Mouse (Mus musculus) granulocyte monocyte progenitor cell, adult 5-6 weeks (primary cell): Measurements from ENCODE around the gene Stap1. TPM values are rescaled to one million over a fixed set of nuclear protein-coding genes. Genes with fewer than 3 reads are reported as not detected.

ENCODE experiments used
- ATAC-seq: replicated peaks from 2 replicates; pipeline ENCODE4 v1.8.0; 2016; ENCODE audit warnings: mild to moderate bottlenecking, moderate TSS enrichment, inconsistent platforms; ENCODE audit not compliant: poor library complexity, severe bottlenecking
- total RNA-seq, 2 experiments: library from RNA; stranded (forward) in 1 of 2; stranded (reverse) in 1 of 2; fragments of 200-712, 200-1000 nt in 1 of 2; fragments of >200 nt in 1 of 2; fragmentation: Nextera tagmentation in 1 of 2; gene quantifications; 2 replicates each; pipeline ENCODE4 v1.2.3; 2014 to 2017

Gene Stap1
- 23.6 and 25.4 TPM in 2 replicates for total RNA-seq (2014; fragmentation: Nextera tagmentation)
- total RNA-seq (2017), result 43.1 and 63.2 TPM in 2 replicates

DNA sequence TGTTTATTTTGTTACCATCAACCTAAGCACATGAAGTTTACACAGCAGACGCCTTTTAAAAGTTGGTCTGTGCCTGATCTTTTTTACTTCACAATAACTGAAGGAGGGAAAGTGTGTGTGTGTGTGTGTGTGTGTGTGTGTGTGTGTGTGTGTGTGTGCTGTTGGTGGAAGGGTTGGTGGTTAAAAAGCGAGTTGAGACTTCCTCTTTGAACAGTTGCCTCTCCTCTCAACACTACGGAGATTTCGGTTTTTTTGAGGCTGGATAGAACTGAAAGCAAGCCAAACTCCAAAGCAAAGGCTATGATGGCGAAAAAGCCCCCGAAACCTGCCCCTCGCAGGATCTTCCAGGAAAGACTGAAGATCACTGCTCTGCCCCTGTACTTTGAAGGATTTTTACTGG, at the start of gene Stap1:
Stap1 (plus strand) TSS at position 209 of the 400 bp plus-strand sequence.
- peak; percentile 57 for ATAC-seq

DNA sequence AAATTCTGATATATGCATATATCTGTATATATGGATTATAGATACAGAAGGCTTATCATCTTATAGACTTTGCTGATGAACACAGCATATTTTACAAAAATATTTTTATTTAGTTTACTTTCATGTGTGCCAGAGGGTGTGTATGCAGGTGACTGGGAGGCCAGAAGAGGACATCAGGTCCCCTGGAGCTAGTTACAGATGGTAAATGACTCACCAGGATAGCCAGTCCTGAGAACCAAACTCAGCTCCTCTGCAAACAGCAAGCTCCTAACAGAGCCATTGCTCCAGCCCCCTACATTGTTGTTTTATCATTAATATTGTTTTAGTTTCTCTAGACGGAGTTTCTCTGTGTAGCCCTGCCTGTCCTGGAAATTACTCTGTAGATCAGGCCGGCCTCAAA, 41.7 kb upstream of the Stap1 start:
- ATAC-seq, result no peak

DNA sequence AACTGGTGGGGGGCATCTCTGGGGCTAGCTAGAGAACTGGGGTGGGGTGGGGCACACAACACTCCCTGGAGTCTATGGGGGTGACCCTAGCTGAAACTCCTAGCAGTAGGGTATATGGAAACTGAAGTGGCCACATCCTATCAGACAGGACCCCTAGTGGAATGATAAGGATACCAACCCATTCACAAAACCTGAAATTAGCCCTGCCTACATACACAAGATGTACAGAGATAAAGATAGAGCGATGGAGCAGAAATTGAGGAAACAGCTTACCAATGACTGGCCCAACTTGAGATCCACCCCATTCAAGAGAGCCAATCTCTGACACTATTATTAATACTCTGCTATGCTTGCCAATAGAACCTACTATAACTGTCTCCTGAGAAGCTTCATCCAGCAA, 8.0 kb upstream of the Stap1 start:
- no peak for ATAC-seq

DNA sequence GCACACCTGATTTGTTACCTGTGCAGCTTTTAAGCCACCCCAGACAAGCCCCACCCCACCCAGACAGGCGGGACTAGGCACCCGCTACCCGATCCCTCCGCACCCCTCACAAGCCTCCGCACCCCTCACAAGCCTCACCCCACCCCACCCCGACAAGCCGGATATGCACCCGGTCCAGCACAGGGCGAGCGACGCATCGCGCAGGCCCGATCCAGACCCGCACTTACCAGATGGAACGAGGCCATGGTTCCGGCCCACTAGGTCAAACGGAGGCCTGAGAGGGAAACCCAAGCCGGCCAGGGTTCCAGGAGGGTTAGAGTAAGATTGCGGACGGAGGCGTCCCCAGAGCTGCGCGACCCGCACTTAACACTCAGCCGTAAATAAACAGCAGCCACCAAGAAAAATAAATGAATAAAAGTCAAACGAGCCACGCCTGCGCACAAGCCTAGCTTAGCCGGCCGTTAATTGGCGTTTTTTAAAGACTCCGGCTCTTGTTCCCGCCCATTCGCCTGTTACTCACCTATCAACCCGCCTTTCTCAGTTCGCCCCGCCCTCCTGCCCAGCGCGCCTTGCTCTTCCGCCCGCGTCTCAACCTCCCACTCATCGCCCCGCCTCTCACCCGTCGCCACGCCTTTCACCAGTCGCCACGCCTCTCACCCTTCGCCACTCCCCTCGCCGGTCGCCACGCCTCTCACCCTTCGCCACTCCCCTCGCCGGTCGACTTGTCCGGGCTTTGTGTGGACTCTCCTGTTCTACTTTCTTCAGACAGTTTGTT, 6.3 kb upstream of the Stap1 start, which contains the start of gene Cenpc1:
Cenpc1 (minus strand) TSS at position 483 of the 775 bp plus-strand sequence.
- ATAC-seq, result peak; percentile 82

DNA sequence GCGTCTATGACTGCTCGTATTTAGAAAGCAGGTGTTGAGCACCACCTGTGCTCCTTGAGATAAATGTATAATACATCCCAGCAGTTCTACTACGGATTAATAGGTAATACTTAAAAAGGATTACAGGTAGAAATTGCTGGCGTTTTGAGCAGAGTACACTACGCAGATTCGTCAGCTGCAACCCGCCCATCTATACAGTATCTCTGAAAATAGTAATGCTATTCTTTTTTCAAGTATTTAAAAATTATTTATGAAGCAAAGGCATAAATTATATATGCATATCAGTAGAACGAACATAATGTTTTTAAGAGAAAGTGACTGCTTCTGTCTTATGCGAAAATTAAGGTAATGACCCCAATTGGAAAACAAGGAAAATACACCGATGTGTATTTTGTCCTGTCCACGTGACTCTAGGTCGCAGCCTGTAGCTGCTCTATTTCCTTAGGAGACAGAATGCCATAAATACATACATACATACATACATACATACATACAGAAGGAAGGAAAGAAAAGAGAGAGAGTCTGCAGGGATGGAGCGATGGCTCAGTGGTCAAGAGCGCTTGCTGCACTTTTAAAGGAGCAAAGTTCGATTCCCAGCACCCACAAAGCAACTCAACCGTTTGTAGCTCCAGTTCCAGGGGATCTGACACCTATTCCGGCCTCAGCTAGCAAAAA, 5.5 kb upstream of the Stap1 start:
- ATAC-seq, result 0 out of 2 replicates have a peak, but pooled peaks have one; percentile 1

DNA sequence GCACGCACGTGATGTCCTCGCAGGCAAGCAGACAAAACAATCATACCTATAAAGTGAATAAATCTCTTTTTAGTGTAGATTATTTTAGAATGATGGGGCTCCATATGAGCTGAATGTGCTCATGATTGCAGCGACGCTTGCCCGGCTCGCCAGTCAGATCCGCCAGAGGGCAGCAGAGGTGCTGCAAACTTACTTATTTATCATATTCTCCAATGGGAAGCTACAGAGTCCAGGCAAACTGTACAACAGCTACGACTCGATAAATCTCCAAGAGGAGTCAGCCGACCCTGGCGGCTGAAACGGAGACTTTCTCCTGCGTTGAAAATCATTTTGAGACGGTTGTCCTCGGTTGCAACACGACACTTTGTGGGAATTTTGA, 5.0 kb upstream of the Stap1 start:
- ATAC-seq, result peak; percentile 56

DNA sequence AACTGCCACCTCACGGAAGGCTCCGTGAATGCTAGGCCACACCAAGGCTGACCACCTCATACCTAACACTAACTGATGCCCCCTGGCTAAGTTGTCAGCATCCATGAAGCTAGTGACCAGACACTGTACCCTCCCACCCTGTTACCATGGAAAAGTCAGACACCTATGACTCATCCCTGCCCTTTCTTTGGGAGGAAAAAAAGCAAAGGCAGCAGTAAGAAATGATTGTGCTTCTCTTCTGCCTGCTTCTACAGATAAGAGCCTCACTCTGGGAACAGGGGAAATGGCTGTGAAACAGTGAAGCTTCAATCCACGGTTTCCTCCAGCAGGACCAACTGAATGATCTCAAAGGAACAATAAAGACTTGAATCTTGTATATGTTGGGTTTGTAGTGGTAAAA, 3.1 kb upstream of the Stap1 start:
- peak; percentile 23 for ATAC-seq

DNA sequence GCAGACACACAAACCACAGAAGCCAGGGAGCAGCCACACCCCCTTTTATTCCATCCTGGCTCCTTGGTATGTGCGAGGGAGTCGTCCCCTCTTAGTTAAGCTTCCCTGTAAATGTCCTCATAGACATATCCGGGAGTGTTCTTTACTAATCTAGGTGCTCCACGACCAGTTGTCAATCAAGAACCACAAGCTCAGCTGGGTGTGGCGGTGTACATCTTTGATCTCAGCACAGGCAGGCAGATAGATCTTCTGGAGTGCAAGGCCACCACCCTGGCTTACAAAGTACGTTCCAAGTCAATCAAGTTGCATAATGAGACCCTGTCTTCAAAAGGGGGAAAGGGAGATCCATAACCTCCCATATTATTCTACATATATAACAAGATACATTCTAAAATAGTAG, 2.4 kb upstream of the Stap1 start:
- no peak for ATAC-seq

DNA sequence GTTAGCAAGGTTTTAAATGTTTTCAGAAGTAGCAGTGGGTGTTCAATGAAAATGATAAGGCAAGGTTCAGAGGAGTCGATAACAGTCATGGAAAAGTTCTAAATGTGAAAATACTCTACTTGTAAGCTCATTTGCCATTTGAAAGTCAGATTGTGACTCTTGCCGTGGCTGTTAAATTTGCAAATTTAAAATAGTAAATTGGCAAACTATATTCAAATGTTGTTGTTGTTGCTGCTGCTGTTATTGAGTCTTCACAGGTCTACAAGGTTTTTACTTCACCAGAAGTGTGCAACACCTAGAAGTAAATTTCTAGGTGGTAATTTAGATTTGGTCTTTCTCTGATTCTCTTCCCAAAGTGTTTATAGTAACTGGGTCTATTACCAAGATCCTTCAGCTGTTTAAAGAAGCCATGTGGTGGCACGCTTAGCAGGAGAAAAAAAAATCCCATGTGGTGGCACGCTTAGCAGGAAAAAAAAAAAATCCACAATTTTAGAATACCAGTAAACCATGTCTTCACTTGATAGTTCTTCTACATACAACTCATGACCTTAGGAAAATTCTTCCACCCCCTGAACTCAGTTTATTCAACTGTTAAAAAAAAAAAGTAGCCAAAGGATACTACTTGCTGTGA, 1.3 kb downstream of the Stap1 start:
- no peak for ATAC-seq

DNA sequence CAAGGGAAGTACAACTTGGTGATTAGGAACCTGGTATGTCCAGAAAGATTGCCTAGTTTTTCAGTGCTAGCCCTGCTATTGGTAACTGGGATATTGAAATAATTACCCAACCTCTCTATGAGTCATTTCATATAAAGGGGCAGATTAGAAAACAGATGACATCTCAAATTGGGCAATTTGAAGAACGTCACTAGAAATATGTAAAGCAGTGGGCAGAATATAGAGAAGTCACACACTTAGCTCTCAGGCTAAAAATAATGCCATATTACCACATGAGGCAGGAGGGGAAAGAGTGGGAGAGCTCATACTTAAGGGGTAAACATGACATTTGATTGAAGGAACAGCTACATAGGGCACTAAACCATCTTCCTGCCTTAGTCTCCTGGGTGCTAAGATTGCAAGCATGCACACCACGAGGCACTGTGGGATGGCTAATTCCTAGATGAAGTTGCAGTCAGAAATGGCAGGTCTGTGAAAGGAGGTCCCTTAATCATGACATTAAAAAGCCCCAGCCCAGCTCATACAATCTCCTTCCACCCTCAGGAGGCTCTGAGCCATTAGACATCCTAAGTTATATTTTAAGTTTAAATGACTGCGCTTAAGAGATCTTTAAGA, 7.3 kb downstream of the Stap1 start:
- ATAC-seq, result peak; percentile 95

DNA sequence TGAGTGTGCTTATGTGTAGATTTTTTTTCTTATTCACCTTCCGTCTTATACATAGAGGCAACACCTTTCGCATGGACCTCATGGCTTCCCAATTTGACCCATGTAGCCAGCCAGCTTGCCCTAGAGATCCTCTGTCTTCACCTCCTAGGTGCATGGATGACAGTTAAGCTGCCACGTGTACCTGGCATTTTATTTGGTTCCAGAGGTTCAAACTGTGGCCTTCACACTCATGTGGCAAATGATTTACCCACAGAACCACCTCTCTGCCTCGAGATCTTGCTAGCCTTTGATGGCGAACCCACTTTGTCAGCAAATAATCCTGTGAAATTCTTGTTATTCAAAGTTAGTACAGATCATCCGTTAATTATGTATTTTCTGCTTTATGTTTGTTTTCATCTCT, 12.4 kb downstream of the Stap1 start:
- ATAC-seq, result no peak

DNA sequence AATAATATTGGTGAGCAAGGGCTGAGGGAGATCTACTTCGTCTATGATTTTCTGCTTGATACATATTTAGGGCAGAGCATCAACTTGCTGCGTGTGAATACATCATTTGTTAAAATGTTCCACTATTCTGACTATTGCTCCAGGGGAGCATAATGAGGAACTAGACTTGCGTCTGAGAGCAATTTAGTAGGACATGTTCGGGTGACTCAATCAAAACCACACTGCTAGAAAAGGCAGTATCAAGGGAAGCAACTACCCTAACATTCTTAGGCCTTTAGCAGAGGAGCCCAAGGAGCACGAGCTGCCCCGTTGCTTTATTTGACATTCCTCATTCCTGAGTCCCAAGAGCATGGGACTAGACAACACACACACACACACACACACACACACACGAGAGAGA, 13.4 kb downstream of the Stap1 start:
- ATAC-seq, result peak; percentile 98

DNA sequence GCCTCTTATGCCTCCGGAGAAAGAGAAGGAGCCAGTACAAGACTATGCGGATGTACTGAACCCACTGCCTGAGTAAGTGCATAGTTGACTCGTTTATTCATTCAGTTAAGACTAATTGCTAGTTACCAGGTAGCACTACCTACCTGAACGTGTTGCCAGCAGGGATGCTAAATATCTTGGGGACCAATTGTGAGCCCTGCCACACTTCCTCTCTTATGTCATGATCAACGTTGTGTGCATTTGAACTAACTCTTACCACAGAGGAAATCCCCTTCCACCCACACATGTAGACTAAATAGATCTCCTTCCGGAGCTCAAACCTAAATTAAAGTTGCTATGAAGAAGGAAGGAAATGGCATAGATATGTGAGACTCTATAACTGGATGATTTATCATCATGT, 15.2 kb downstream of the Stap1 start:
- peak; percentile 80 for ATAC-seq

DNA sequence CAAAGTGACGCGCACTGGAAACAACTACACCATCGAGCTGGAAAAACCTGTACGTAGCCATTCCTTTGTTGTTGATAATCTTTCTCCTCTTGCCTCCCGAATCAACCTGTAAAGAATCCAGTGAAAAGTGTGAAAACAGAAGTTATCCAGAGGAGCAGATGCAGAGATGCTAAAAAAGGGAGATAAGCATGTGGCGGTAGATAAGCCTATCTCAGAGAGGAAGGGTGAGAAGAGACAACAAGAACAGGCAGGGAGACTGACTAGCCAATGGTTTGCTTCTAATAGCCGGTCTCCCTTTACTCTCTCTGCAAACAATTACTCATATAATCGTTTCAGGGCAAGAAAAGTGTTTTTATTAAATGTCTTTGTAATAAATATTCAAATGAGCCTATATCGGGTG, 23.2 kb downstream of the Stap1 start:
- ATAC-seq, result no peak

DNA sequence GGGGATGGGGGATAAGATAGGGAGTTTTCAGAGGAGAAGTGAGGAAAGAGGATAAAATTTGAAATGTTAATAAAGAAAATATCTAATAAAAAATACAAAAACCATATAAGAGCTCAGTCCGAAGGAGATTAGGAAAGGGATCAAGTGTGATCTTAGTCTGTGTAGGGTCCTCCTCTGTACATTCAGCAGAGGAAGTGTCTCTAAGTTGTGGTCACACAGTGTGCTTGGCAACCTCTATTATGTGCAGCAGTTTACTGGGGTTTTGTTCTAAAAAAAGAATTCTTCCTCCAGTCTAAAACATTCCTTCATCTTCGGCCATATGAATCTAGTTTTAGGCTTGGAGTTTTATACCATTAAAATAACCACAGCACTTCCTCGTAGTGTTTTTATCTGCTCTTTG, 27.4 kb downstream of the Stap1 start:
- peak; percentile 82 for ATAC-seq

DNA sequence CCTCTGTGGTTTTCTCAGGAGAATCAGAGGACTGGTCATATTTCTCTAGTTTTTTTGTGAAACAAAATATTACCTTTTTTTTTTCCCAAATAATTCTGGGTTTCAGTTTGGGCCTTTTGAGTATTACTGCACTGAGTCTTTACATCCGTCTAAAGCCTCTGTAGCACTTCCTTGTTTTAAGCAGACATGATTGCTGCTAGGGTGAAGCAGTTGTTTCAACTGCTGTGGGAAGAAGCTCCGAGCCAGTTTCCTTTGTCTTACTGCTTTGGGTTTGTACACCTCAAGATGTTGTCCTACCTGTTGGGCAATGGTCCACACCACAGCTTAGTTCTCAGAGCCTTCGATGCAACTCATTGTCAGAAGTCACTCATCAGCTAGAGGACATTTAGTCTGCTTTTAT, 29.1 kb downstream of the Stap1 start:
- peak; percentile 88 for ATAC-seq

DNA sequence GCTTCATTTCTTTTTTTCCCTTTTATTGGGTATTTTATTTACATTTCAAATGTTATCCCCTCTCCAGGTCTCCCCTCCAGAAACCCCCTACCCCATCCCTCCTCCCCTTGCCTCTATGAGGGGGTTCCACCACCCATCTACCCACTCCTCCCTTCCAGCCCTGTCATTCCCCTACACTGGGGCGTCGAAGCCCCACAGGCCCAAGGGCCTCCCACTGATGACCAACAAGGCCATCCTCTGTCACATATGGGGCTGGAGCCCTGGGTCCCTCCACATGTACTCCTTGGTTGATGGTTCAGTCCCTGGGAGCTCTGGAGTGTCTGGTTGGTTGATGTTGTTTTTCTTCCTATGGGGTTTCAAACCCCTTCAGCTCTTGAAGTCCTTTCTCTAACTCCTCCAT, 30.6 kb downstream of the Stap1 start:
- ATAC-seq, result no peak

DNA sequence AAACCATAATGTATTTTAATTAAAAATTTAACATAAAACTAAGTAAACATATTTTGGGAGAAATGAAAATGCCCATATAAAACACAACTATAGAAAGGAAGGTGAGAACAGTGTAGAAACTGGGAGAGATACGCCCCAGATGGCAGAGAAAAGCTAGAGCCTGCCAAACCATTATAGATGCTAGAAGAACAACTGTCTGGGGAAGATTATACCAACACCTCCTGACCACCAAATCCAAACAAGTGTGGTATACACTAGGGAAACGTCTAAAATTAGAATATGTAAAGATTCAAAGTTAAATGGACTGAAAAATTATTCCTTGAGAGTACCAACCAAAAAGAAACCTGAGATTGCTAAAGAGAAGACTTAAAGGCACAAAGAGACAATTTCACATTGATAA, 35.1 kb downstream of the Stap1 start:
- ATAC-seq, result no peak

DNA sequence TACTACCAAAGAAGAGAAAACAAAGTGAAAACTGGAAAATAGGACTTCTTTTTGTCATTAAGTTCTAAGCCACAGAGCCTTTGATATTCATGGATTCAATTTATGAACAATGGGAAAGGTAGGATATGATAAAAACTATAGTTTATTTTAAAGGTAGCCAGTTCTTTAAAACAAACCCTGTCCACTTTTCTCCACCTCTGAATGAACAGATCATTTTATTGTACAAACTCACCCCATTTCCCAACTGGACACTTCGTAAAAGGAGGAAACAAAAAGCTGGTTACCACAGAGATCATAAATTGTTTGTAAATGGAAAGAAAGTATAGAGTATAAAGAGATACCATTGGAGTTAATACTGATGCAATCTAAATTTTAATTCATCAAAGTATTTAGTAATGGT, 39.5 kb downstream of the Stap1 start:
- no peak for ATAC-seq

DNA sequence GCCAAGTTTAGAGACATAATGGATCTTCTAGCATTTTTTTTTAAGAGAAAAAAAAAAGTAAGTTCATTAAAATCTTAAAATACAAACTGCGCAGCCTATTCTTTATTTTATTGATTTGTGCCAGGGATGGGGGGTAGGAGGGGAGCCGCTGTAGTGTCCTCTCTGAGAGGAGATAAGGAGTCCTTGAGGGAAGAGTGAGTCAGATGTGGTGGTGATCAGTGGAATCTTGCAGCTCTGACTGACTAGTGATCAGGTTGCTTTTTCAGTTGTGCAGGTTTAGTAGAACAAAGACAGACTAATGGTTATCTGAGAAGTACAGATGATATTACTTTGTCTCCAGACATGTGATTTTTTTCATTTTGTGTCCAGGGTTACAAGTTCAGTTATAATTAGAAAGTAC, 41.5 kb downstream of the Stap1 start:
- ATAC-seq, result no peak

DNA sequence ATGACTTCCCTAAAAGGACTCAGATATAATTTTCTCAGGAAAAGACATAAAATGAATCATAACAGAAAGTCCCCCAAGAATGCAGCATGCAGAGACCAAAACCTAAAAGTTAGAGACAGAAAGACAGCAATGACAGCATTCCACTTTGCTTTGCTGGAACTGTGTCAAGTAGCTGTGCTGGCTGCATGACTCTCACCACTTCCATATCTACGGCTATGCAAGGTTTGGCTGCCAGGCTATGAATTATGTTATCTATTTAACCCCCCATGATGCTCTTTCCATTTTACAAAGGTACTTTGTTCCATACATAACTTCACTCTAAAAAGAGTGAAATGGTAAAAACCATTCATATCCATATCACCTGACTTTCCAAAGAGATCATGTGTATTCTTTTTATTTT, 42.5 kb downstream of the Stap1 start:
- ATAC-seq, result no peak
